Mouse (Mus musculus): ENCODE results near the gene Ptpn11.

- TF ChIP-seq POLR2A (IDR thresholded peaks at IDR 0.05; ENCODE audit: insufficient read length, low read depth) (no peak), POLR2AphosphoS2 (IDR thresholded peaks at IDR 0.05; ENCODE audit: insufficient read length, low read depth) (no peak)
Observed at GRCm38 (mm10) chr5:121162285-121162684, 28.9 kb downstream of the Ptpn11 start.

All from myocyte (in vitro differentiated cells).